Mouse (Mus musculus): ENCODE data around the gene Prdx3.

Prdx3 gene

GRCm38 (mm10) chr19:60874064-60874694, at the start of gene Prdx3:
Gene Prdx3, minus strand, starts transcription at chr19:60874556.
- DNase-seq (ENCODE audit: low spot score in 2 of 2) = peak; percentile 89 to 93

DNA sequence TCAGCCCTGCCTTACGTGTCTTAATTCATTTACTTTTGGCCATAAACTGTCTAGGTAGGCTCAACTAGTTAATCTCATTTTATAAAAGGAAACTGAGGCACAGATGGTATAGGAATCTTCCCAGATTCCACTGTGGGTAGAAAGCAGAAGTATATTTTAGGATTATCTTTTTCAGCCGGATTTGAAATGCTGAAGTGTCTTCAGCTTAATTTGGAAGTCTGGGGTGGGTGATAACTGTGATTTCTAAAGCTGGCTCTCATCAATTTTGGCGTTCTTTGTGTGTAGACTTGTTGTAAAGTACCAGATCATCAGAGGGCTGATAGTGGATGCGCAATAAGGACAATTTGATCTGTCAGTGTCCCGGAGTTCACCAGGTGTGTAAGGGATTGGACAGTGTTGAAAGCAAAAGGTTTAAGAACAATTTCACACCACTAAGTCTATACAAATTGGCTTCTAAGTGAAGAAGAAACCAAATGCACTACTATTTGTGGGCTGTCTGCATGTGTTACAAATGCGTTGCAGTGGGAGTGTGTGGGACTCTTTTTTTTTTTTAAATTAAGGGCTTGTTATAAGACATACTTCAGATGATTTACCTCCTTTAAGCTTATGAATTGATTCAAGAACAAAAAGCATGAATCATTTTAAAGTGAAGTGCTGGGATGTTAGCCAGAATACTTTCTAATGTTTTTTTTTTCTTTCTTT, 42.7 kb upstream of the Prdx3 start:
- DNase-seq (ENCODE audit: low spot score in 2 of 2) = peak in 1 of 2 experiments; percentile 16

DNA sequence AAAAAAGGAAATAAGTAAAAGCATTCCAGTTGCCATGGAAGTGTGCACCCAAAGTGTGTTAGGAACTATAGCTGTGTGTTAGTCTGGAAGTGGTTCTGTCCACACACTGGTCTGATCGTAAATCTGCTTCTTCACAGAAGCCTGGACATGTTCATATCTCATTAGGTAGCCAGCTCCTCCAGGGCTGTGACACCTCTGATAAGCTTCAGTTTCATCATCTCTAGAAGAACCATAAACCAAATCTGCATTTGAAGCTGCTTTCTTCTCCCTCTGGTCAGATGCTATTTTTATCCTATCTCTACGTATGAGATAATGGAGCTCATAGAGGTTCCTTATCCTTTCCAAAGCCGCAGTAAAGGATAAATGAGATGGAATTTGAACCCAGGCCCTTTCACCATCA, 41.5 kb upstream of the Prdx3 start:
- DNase-seq (ENCODE audit: low spot score in 2 of 2) = no peak

GRCm38 (mm10) chr19:60915236-60915635, 40.9 kb upstream of the Prdx3 start:
- DNase-seq (ENCODE audit: low spot score in 2 of 2) = no peak

DNA sequence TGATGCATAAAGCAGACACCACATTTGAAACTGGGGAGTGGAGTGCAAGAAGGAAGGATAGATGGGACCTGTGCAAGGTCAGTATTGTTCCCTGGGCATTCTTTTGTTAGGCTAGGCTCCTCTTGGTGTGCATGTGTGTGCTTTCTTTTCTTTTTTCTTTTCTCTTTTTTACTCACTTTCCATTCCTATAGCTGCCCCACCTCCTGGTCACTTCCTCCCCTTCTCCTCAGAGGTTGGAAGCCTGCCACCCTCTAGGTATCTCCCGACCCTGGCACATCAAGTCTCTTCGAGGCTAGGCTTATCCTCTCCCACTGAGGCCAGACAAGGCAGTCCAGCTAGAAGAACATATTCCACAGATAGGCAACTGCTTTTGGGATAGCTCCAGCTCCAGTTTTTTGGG, 37.3 kb upstream of the Prdx3 start:
- DNase-seq (ENCODE audit: low spot score in 2 of 2) = no peak

- DNase-seq (ENCODE audit: low spot score in 2 of 2) = no peak
These were observed 35.9 kb upstream of the Prdx3 start for GRCm38 (mm10) chr19:60910304-60910703.

- no peak for DNase-seq (ENCODE audit: low spot score in 2 of 2)
These were observed 31.1 kb upstream of the Prdx3 start for GRCm38 (mm10) chr19:60905477-60905876.

DNA sequence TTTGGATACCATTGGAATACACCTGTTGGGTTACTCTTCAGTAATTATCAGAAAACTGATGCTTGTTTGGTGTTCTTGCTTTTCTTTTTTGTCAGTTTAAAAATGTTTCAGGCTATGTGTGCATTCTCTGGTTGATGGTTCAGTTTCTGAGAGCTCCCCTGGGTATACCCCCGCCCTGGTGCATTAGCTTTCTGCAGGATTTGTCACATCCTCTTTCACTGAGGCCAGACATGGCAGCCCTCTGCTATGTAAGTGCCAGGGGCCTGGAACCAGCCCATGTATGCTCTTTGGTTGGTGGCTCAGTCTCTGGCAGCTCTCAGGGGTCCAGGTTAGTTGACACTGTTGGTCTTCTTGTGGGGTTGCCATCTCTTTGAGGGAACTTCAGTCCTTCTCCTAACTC, 29.6 kb upstream of the Prdx3 start:
- no peak for DNase-seq (ENCODE audit: low spot score in 2 of 2)

- no peak for DNase-seq (ENCODE audit: low spot score in 2 of 2)
These were observed 28.8 kb upstream of the Prdx3 start for GRCm38 (mm10) chr19:60903139-60903538.

GRCm38 (mm10) chr19:60895251-60895880, 21.0 kb upstream of the Prdx3 start:
- DNase-seq (ENCODE audit: low spot score in 2 of 2) = no peak

DNA sequence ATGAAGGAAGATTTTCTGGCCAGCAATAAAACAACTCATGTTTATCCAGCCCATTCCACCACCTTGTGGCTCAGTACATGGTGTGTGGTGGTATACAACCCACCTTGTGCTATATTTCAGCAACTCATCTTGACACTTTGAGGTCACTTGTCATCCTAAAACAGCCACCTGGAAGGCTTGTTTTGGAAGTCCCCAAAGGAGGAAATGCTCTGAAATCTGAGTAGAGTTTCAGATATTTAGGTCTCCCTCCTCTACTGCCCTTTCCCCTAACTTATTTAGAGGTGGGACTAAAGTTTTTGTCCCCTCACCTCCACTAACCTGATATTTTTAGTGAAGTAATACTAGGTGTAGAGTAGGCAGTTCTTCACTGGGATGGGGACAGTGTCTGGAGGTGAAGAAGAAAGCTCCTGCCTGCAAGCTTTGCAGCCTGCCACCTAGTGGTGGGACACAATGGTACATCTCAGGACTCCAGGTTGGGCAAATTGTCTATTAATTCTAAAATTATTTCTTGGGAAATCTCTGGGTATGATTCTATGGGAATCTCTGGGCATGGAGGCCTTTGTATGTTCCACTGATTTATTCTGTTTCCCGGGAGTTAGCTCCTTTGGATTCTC, 17.7 kb upstream of the Prdx3 start:
- peak in 1 of 2 experiments; percentile 20 for DNase-seq (ENCODE audit: low spot score in 2 of 2)

- no peak for DNase-seq (ENCODE audit: low spot score in 2 of 2)
These were observed 16.7 kb upstream of the Prdx3 start for GRCm38 (mm10) chr19:60891123-60891470.

DNA sequence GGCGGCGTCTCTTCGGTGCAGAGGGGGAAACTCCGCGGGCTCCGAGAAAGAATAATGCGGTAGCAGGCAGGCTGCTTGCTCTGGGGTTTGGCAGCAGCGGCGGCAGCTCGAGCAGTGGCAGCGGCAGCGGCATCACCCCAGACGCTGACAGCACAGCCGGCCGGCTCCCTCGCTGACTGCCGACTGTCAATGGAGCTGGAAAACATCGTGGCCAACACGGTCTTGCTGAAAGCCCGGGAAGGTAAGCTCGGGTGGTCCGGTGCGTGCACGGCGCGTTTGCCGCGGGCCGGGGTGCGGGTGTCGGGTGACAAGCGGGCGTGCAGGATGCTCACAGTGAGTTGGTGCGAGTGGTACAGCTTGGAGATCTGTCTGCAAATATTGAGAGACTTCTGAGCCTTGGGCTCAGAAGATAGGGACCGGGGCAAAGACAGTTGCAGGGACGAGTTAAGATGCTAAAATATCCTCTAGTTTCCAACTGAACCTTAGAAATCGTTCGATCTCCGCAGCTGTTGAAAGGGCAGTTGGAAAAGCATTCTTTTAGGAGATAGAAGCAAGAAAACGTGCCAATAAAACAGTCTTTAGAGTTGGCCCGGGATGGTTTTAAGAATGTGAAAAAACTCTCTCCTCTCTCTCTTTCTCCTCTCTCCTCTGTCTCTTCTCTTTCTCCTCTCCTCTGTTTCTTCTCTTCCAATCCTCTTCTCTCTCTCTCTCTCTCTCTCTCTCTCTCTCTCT, 16.2 kb upstream of the Prdx3 start:
- DNase-seq (ENCODE audit: low spot score in 2 of 2) = peak in 1 of 2 experiments; percentile 48

- peak; percentile 89 to 90 for DNase-seq (ENCODE audit: low spot score in 2 of 2)
These were observed 15.5 kb upstream of the Prdx3 start, which contains the start of gene Grk5 for GRCm38 (mm10) chr19:60889714-60890315. Gene Grk5, plus strand, starts transcription at chr19:60889749.

DNA sequence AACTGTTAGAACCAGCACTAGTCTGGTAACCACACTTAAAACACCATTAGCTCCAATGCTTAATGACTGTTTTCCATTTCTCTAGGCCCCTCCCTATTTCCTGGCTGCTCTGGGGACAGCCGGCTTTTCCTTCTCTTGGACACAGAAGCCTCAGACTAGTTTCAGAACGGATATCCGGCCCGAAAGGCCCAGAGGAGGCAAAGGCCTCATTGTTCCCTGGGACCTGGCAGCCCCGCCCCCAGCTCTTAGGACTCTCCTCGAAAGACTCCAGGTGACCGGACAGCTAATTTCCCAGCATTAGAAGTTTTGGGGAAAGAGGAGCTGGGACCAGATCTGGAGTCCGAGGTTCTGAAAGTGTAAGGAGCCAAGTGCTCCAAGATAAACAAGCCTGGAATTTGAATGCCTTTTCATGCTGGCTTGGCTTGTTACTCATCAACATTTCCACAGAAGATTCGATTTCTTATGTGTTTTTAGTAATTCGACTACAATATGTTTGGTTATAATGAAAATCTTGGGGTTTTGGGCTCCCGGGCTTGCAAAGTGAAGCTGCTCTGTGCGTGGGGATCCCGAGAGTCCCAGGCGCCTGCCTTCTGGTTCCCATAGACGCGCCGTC, 14.9 kb upstream of the Prdx3 start:
- DNase-seq (ENCODE audit: low spot score in 2 of 2) = peak in 1 of 2 experiments; percentile 14

- DNase-seq (ENCODE audit: low spot score in 2 of 2) = no peak
These were observed 13.3 kb upstream of the Prdx3 start for GRCm38 (mm10) chr19:60887637-60888036.

- DNase-seq (ENCODE audit: low spot score in 2 of 2) = peak; percentile 20 to 30
These were observed 8.8 kb upstream of the Prdx3 start for GRCm38 (mm10) chr19:60883129-60883528.

DNA sequence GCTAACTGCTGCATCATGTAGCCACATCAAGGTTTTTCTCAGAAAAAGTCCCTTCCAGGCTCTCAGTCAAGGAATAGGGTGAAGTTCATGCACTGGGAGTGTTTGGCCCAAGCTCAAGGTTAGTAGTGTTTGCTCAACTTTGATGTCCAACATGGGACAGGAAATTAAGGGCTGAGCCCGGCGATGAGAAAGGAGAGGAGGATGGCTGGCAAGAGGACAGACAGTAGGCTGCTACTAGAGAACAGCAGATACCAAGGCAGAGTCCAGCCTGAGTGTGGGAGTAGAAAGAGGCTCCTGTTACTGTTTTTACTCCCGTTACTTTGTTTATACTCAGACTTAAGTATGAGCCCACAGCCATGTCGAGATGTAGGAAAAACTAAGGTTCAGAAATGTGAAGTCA, 855 bp downstream of the Prdx3 start:
- peak in 1 of 2 experiments; percentile 36 for DNase-seq (ENCODE audit: low spot score in 2 of 2)

DNA sequence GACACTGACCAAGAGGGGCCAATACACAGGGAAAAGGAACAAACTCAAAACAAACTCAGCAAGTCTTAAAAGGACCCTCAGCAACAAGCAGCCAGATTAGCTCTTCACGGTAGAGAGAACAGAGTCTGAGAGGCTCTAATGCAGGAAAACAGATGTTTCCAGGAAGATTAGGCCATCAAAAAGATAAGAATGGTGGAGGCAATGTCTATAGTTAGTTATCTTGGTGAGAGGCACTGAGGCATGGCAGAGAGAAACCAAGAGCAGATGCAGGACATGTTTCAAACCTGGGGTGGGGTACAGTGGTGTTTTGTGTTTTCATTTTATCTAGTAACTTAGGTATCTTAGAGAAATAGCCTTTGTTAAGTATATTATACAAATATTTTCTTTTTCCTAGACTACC, 2.1 kb downstream of the Prdx3 start:
- DNase-seq (ENCODE audit: low spot score in 2 of 2) = no peak

GRCm38 (mm10) chr19:60871366-60871765, 3.0 kb downstream of the Prdx3 start:
- no peak for DNase-seq (ENCODE audit: low spot score in 2 of 2)

DNA sequence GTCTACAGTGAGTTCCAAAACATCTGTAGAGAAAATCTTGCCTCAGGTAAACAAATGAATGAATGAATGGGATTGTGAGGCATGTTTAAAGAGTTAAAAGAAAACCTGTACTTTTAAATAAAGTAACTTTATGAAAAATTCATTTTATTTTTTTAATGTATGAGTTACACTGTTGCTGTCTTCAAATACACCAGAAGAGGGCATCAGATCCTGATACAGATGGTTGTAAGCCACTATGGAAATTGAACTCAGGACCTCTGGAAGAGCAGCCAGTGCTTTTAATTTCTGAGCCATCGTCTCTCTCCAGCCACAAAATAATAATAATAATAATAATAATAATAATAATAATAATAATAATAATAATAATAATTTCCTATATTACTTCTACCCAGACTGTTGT, 3.9 kb downstream of the Prdx3 start:
- no peak for DNase-seq (ENCODE audit: low spot score in 2 of 2)
